Mouse (Mus musculus): ENCODE measurements around the gene Hlf.

Hlf gene

DNA sequence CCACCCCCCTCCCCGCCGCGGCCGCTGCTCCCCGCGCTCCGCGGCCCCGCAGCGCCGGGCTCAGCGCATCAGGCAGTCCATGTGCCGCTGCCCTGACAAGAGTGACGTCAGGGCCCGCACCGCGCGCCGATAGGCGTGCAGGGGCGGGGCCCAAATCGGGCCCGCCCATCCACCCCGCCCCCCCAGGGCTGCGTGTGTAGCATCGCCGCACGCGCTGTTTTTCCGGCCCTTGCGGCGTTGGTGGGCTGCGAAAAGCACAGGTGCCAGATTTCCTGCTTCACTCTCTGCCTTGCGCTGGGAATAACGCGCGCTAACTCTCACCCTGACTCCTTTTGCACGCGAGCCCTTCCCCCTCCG, at the start of gene Hlf:
Hlf (minus strand) TSS at position 79 of the 357 bp plus-strand sequence.
- CTCF ChIA-PET = interaction anchor here (0.7 kb wide), 1 partner anchor 222 kb away, joined by 5 read pairs; no protein-coding TSS in a partner anchor

DNA sequence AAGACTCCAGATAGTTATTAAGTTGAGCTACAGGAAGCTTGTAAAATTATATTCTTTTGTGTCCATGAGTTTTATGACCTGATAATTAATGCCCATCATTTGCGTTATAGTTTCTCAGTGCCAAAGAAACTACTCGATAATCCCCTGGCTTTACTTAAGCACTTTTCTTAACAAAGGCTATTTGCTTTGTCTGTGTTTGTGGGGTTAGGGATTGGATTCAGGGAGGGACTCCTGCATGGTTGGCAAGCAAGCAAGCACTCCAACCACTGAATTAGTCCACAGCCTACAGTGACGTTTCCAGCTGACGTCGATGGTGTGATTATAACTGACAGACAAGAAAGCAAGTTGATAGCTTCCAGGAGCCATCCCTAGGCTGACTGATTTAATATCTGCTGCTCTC, 48.1 kb upstream of the Hlf start:
- CTCF ChIA-PET = no interaction called here

DNA sequence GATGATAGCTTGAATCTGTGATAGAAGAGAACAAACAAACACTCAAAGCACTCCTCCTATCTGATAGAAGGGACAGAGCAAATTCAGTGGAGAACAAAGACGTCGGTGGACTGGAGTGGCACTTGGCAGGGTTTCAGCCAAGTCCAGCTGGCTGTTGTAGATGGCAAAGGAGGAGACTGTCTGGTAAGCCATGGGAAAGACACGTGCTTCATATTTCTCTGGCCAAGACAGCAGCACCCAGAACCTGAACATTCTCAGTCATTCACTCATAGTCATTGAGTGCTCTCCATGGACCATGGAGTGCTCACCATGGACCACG, 34.5 kb upstream of the Hlf start:
- CTCF ChIA-PET = no interaction called here

DNA sequence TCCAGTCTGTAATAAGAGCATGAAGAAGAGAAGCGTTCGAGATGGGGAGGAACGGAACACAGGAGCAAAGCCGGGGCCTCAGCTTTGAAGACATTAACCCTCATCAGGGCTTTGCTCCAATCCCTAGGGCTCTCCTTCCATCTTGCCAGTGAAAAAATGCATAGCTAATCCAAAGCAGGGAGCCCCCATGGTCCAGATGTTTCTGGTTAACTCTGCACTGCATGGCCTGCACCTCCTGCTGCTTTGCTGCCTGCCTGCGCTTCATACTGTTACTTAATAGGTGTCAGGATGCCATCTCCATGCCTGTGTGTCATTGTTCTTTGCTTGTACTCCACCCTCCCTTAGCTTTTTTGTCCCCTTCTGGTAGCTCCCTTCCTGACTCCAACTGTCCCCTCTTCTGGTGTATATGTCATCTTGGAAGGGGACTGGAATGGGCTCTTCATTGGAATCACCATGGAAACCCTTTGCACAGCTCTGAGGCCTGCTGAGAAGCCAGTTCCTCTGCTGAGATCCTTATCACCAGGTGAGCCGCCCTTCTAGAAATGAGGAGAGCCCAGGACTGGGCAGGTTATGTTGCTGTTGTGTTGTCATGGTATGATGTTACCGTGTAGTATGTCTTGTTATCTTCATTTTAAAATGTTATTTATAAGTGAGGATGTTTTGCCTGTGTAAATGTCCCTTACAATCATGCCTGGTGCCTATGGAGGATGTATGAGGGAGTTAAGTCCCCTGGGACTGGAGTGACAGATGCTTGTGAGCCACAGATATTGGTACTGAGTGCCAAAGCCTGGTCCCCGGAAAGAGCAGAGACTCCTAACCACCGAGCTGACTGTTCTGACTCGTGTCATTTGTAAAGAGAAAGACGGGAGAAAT, 33.9 kb upstream of the Hlf start:
- CTCF ChIA-PET = no interaction called here

DNA sequence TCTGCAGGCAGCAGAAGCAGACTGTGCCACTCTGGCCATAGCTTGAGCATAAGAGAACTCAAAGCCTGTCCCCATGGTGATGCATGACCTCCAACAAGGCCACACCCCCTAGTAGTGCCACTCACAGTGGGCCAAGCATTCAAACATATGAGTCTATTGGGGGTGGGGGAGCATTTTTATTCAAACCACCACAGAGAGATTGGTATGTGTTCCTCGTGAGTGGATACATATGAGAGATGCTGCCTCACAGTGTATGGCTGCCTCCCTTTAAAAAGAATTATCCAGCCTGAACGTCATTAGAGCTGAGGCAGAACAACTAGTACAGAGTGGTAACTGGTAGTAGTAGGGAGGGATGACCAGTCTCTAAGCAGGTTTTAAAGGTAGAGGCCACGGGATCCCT, 33.2 kb upstream of the Hlf start:
- CTCF ChIA-PET = interaction anchor here (0.6 kb wide), 1 partner anchor 62 kb away, joined by 8 read pairs; no protein-coding TSS in a partner anchor

DNA sequence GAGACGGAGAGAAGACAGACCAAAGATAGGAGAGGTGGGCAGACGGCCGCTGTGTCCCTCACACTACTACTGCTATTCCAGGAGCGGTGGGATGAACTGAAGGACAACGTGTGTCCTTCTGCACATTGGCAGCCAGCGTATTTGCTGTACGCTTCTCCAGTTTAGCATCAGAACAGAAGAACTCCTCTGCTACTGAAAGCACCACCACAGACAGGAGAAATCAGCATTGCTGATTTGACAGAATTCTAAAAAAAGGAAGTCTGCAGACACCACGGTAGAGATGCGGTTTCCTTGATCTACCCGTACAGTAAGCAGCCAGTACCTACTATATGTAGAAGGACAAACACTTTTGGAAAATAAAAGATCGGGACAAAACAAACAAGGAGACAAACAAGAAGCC, 29.0 kb upstream of the Hlf start:
- CTCF ChIA-PET = no interaction called here

DNA sequence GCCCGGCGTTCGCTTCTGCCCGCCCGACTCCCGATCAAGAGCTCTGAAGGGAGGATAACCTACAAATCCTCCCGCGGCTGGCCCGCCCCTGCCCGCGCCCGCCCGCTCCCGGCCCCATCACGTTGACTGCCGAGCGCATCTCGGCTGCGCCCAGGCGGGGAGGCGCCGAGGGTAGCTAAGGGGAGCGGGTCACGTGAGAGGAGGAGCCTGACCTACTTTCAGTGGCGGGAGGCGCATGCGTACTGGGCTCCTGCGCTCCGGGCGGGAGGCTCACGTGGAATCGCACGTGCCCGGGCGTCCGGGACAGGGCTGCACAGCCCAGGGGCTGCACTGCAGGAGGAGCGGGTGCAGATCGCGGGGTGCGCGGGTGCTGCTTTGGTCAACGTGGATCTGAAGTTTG, 27.2 kb upstream of the Hlf start:
- CTCF ChIA-PET = no interaction called here

DNA sequence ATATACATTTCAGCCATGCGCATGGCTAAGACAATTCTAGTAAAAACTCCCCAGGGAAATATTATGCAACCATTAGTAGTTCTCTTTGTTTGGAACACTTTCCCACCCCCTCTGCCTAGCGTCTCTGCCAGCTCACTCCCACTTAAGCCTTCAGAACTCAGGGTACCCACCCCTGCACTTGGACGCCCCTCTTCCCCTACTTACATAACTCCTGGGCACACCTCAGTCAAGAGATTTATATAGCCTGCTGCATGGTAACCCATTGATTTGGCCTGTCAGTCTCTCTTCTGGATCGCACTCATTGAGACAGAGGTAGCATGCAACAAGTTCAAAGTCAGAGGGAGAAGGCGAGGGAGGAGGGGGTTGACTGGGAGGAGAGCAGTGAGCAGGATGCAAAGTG, 26.3 kb upstream of the Hlf start:
- CTCF ChIA-PET = no interaction called here

DNA sequence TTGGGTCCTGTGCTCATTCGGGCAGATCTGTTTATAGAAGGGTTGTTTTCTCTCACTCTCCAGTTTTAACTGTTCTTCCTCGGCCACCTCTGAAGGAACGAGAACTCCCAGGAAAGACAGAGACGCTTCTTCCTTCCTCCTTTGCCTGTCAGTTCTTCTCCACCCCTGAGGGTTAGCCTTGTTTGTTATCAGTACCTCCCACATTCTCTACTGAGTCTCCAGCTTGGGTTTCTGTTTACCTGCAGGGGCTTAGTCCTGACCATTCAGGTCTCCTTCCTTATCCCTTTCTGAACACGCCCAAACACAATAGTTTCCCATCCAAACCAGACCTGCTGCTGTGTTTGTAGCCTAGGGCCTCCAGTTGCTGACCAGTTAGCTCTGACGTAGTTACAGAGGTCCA, 8.2 kb upstream of the Hlf start:
- CTCF ChIA-PET = no interaction called here

DNA sequence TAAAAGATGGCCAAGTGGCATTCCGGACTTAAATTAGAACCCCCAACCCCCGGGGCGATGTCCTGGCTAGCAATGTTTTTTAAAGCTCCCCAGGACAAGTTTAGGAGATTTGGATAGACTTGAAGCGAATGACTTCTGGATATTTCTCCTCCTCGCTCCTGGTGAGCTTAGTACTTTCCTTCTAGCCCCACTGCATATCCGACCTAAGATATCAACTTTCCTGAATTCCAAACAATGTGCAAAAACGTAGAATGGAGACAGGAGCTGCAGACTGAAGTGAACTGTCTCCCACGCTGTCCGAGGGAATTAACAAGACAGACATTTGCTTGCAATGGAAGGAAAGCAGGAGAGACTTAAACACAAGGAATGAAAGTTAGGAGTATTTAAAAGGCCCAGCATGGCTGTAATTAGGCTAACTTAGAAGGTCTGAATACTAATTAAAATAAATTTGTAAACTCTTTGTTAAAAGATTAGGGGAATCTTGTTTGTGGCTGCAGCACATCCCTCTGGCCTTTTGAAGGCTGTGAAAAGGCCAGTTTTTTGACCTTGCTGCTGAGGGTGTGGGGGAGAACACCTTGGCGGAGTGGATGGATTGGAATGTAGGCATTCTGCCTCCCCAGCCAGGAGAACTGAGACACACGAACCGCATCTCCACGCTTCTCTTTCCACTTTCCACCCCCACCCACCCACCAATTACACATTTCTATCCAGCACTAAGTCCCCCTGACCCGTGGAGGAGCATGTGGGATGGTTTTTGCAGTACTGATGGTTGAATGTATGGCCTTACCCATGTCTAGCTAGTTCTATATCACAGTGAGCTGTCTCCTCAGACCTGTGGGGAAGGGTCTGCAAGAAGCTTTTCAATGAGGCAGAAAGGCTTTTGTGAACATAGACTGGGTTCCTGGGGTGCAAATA, 833 bp upstream of the Hlf start:
- CTCF ChIA-PET = interaction anchor here (0.7 kb wide), 1 partner anchor 223 kb away, joined by 5 read pairs; no protein-coding TSS in a partner anchor

DNA sequence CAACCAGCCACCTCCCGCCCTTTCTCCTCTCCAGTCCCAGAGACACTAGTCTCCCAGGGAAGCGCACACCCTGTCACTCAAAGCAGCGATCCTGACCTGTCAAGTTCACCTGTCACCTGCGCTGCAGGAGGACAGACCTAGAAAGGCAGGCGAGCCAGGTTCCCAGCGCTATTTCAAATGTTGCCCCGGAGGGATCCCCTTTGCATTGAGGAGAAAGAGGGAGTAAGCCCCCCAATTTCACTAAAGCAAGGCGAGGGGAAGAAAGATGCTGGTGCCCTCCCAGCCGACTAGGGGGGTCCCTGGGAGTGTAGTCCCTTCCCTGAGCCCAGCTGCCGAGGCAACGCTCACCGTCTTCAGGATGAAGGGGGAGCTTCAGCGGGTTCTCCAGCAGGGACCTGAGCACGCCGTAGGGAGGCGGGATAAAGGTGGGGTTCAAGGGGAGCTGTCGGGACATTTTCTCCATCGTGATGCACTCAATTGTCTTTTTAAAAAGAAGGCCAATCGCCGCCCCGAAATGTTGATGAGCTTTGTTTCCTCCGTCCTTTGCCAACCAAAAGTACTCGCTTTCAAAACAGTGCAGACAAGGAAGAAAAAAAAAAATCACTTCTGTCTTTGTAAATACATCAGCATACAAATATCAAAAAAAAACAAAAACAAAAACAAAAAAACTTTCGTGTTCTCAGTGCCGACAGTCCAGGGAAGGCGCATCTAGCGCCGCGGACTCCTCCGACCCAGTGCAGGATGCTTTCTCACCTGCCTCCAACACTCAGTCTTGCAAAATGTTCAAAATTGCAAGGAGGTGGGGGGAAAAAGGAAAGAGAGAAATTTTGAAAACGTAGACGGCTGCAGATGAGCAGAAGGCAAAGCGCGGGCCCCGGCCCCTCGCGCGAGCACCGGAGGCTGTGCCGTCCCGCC, 536 bp downstream of the Hlf start:
- CTCF ChIA-PET = interaction anchor here (0.7 kb wide), 1 partner anchor 100 kb away, joined by 3 read pairs; no protein-coding TSS in a partner anchor

DNA sequence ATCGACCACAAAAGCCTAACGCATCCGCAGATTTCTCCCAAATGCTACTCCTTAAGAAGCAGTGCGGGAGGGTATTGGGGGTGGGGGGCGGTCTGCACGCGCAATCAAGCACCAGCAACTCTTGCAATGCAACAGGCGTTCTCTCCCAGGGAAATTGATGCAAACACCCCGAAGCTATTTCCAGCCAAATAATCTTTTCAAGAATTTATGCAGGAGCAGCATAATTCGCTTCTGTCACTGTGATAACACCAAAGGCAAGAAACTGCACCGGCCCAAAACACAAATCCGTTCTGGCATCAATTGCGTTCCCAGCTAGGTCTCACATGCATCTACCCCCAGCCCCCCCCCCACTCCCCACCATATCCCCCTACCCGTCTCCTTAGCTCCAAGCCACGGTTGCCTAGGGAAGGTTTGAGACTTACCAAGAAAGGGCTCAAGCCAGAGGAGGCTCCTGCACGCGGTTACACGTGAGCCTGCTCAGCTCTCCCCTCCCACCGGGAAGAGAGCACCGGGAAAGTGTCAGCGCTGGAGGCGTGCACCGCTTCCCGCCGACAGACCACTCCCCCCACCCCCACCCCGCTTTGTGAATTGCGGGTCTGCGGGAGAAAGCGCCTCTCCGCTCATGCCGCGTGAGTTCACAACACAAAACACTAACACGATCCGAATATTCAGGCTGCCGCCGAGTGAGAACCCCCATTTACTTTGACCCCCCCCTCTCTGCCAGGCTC, 1.4 kb downstream of the Hlf start:
- CTCF ChIA-PET = no interaction called here

DNA sequence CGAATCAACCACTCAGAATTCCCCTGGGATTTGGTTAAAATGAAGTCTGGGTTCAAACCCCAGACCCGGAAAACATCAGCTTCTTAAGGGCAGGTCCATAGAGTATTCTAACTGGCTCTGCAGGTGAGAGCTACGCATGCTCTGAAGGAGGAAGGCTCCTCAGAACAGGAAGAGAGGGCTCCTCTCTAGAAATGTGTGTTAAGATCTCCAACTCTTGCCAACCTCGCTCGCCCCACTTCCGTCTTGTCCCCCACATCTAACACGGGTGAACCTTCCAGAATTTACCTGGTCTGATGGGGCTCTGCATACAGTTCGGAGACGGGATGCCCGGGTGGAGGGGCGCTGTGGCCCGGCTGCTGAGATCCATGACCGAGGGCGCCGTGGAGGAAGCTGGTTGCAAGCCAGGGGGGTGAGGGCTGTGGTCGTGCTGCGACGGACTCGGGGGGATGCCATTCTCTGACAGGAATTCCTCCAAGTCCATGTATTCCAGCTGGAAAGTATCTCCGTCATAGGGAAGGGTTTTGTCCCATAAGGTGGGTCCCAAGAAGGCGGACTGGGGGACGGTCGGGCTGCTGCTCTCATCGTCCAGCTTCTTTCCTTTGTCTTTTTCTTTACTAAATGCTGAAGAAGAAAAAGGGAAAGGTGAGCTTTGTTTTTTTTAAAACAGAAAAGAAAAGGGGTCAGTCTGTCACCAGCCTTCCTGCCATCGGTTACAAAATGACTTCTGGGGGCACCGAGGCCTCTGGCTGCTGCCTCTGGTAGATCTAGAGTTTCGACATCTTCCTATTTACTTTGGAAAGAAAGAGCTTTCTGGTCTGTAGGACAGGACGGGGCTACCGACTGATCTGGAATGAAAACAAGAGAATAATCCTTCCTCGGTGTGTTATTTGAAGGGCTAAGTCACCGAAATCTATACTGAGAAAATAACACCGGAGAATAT, 2.9 kb downstream of the Hlf start:
- CTCF ChIA-PET = interaction anchor here (0.7 kb wide), 1 partner anchor 228 kb away, joined by 3 read pairs; no protein-coding TSS in a partner anchor

DNA sequence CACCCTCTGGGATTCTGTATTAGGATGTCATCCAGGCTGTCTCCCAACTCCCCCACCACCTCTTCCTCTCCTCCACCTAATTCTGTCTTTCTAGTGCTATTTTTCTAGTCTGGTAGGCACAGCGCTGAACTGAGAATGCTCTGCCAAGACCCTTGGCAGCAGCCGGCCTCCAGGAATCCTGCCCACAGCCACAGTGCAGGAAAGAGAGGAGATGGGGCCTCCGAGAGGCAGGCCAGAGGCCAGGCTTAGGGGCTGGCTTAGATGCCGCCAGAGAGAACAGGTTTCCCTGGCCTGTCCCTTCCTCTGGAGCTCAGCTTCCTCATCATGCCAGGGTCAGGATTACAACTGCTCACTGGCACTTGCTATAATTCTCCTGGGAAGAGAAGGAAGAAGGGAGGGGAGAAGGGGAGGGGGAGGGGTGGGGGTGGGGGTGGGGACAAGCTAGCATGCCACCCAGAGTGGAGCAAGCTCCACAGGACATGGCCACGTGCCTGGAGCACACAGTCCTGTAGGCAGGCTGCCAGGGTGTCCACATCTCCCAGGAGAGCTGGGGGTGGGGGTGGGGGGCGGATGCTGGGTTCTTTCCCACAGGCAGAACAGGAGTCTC, 8.6 kb downstream of the Hlf start:
- CTCF ChIA-PET = interaction anchor here (0.5 kb wide), 1 partner anchor 279 kb away, joined by 10 read pairs; no protein-coding TSS in a partner anchor

DNA sequence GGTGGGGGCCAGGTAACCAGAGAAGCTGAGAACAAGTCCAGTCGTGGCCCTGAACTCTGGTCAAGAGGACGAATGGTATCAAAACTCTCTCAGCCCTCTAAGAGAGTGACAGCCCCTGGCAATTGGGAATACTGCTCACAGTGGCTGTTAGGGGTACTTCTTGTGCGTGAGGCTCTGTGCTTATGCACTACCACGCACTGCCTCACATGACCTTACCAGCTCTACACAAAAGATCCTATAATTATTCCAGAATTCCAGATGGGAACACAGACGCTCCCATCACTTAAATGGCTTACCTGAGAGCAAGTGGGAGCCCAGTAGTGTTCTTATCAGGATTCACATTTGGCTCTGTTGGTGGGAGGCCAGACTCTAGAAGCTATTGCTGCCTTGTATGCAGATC, 9.6 kb downstream of the Hlf start:
- CTCF ChIA-PET = no interaction called here

DNA sequence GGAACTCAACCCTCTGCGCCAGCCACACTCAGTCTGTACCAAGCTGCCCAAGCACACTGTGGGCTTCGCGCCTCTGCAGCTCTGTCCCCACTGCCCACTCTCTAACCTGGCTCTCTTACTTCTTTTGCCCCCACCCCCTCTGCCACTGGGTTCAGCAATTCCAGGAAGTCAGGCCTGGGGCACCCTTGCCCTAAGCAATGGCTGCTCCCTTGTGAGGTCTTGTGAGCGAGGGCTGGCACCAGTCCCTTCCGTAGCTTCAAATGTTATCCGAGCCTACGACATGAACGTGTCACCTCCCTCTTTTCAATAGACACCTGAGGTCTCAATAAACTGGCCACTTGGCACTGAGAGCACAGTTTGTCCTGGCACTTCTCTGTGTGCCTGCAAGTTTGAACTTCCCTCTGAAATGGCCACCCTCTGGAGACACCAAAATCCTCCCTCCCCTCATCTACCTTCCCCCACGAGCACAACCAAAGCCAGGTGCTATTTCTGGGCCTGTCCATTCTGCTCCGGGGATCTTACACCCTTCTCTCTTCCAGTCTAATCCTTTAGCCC, 10.5 kb downstream of the Hlf start:
- CTCF ChIA-PET = no interaction called here

DNA sequence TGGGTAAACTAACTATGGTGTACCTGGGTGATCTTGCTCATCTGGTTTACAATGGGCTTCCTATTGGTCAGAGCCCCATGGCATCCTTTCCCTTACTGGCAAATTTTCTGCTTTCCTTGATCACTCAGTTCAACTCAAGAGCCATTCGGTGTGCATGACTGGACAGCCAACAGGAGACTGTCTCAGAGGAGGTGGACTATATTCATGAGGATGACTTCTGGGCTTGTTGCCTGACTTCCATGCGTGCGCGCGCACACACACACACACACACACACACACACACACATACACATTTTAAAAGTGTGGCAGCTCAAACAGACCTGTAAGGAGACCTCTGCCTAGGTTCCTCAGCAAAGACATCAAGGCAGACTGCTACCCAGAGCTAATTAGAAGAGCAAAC, 12.7 kb downstream of the Hlf start:
- CTCF ChIA-PET = no interaction called here

DNA sequence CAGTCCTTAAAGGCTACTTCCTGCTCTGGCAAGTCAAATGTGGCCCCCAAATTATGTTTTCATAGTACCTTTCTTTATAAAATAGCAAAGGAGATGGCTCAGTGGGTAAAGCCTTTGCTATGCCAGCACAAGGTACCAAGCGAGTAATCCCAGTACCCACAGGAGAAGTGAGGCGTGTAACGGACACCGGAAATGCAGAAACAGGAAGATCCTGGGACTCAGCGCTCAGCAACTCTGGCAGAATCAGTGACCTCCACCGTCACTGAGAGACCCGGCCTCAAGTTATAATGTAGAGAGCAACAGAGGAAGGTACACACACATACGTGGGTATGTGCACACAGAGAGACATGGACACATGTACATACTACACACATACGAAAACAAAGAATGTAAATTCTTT, 14.3 kb downstream of the Hlf start:
- CTCF ChIA-PET = no interaction called here

DNA sequence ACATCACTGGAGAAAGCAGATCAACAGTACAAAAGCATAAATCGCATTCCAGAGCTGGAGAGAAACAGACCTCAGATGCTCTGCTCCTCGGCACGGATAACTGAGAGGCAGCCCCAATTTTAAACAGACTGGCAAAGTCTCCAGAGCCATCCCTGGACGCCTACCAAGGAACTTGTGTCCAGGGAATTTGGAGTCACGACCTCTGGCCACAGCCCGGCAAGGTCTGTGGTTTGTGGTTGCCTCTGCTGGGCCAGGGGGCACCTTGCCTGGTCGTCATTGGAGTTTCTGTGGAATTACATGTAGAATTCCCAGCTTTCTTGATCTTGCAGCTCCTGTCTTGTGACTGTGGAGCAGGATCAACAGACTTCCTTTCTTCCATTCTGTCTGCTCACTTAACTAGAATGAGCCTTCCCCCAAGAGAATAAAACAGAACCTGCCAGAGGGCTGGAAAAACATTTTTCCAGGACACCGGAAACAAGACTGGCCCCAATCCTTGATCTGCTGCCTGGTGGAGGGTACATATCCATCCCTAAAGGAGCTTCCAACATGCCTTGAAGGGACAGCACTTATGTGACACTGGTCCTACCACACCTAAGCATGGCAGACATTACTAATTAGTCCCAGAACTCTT, 19.1 kb downstream of the Hlf start:
- CTCF ChIA-PET = no interaction called here
